Mouse (Mus musculus) embryonic facial prominence, embryonic 12.5 days (tissue): ENCODE measurements around the gene Slc25a25. TPM values are rescaled to one million over a fixed set of nuclear protein-coding genes. Genes with fewer than 3 reads are reported as not detected.

Experiments
- polyA plus RNA-seq: library from polyadenylated mRNA; unstranded; fragments of >200 nt; fragmentation: Nextera tagmentation; extraction: Ambion mirVana; gene quantifications from 2 replicates; pipeline ENCODE4 v1.2.1, GENCODE M21; 2016

Slc25a25 gene
- polyA plus RNA-seq, 1 experiment from 2014 or later = 30.2 TPM

Other genes with a start within 250 kb of the Slc25a25 start
- gene Pomt1, start 214.9 kb downstream of the Slc25a25 start, polyA plus RNA-seq = 30.2 and 32.1 TPM in 2 replicates
- 69.9 and 81.5 TPM in 2 replicates for gene Uck1, start 191.3 kb downstream of the Slc25a25 start, polyA plus RNA-seq
- 27.4 and 29.7 TPM in 2 replicates for gene Golga2, start 164.1 kb downstream of the Slc25a25 start, polyA plus RNA-seq
- 413 TPM in 2 replicates for gene Swi5, start 163.4 kb downstream of the Slc25a25 start, polyA plus RNA-seq
- 50.6 and 57.8 TPM in 2 replicates for gene Ciz1, start 99.1 kb downstream of the Slc25a25 start, polyA plus RNA-seq
- gene Dnm1, start 98.1 kb downstream of the Slc25a25 start, polyA plus RNA-seq = 45.0 and 47.8 TPM in 2 replicates
- gene 1110008P14Rik, start 69.5 kb downstream of the Slc25a25 start, polyA plus RNA-seq = 53.9 and 54.6 TPM in 2 replicates
- gene Lcn2, start 63.2 kb downstream of the Slc25a25 start, polyA plus RNA-seq = 1.3 and 1.4 TPM in 2 replicates
- 36.1 and 36.9 TPM in 2 replicates for gene Ptges2, start 55.5 kb downstream of the Slc25a25 start, polyA plus RNA-seq
- 6.1 and 6.3 TPM in 2 replicates for gene Naif1, start 988 bp downstream of the Slc25a25 start, polyA plus RNA-seq
- 14.2 and 17.0 TPM in 2 replicates for gene Fam102a, start 83.9 kb upstream of the Slc25a25 start, polyA plus RNA-seq
- gene Dpm2, start 119.4 kb upstream of the Slc25a25 start, polyA plus RNA-seq = 110 and 113 TPM in 2 replicates
- gene Pip5kl1, start 123.4 kb upstream of the Slc25a25 start, polyA plus RNA-seq = 2.9 and 3.4 TPM in 2 replicates
- 0.29 TPM in 1 of 2 replicates, not detected in the other for gene 9430097D07Rik, start 124.2 kb upstream of the Slc25a25 start, polyA plus RNA-seq
- 32.7 and 36.5 TPM in 2 replicates for gene St6galnac4, start 135.7 kb upstream of the Slc25a25 start, polyA plus RNA-seq
- gene St6galnac6, start 148.3 kb upstream of the Slc25a25 start, polyA plus RNA-seq = 26.4 and 28.1 TPM in 2 replicates
- 19.4 and 24.1 TPM in 2 replicates for gene Ak1, start 170.3 kb upstream of the Slc25a25 start, polyA plus RNA-seq
- gene Eng, start 195.2 kb upstream of the Slc25a25 start, polyA plus RNA-seq = 32.1 and 36.4 TPM in 2 replicates